Mouse (Mus musculus): ENCODE measurements around the gene D8Ertd738e.

- TF ChIP-seq CTCF (IDR thresholded peaks at IDR 0.05; ENCODE audit: insufficient read depth, low read length), result no peak
- no peak for TF ChIP-seq POLR2A (IDR thresholded peaks at IDR 0.05; ENCODE audit: borderline replicate concordance, extremely low read depth, low read depth, low read length)
Observed at GRCm38 (mm10) chr8:84261098-84261497, 11.6 kb upstream of the D8Ertd738e start.
